Mouse (Mus musculus) heart, postnatal 0 days (tissue): ENCODE results near the gene Gm7879.

Experiments used
- CTCF ChIP-seq: IDR thresholded peaks from 2 replicates; pipeline ENCODE4 v1.5.1; 2016; ENCODE audit warnings: antibody characterized with exemption, control low read depth, low read depth
- EP300 ChIP-seq: IDR thresholded peaks from 2 replicates; pipeline ENCODE4 v1.6.1; 2016; ENCODE audit warnings: antibody characterized with exemption, low read depth

- TF ChIP-seq EP300 (no peak), CTCF (no peak)
Measured at GRCm38 (mm10) chr5:43872652-43873051, 40.3 kb upstream of the Gm7879 start.
